Mouse (Mus musculus): Measurements from ENCODE around the gene Haspin. TPM values are rescaled to one million over a fixed set of nuclear protein-coding genes. Genes with fewer than 3 reads are reported as not detected.
"Not testable (repeated sequence)": the region's sequence is repeated elsewhere in the genome, so short reads cannot be mapped to it uniquely, and the experiment has no call there.

Gene Haspin
- polyA plus RNA-seq, 1 experiment from 2014 or later: 24.2 TPM

DNA sequence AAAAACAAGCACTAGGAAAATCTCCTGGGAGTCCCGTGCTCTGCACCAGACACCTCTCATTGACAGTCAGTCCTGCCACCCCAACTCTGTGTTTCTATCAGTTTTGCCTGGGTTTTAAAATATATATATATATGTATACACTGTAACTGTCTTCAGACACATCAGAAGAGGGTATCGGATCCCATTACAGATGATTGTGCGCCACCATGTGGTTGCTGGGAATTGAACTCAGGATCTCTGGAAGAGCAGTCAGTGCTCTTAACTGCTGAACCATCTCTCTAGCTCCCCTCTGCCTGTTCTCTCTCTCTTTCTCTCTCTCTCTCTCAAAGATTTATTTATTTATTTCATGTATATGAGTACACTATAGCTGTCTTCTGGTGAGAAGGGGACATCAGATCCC is 30.7 kb downstream of the Haspin start:
- H3K36me3 ChIP-seq (ENCODE audit: control insufficient read depth, insufficient read depth, low read length); DNase-seq (ENCODE audit: low spot score); ATAC-seq (replicated peaks; ENCODE audit: low FRiP score); H3K4me3 ChIP-seq (ENCODE audit: low read depth, low read length); H3K4me2 ChIP-seq; H3K9ac ChIP-seq (ENCODE audit: low read depth, low read length); H3K9me3 ChIP-seq (ENCODE audit: control insufficient read depth, low read length); H3K27me3 ChIP-seq (replicated peaks; ENCODE audit: control insufficient read depth, insufficient read depth, low read length); H3K4me1 ChIP-seq (replicated peaks; ENCODE audit: control insufficient read depth, insufficient read depth, low read length); H3K27ac ChIP-seq (ENCODE audit: low read depth, low read length): not testable (repeated sequence)
- 41% methylated on average over 3 of the region's 3 CpGs for WGBS

GRCm38 (mm10) chr11:73105246-73105645 is 32.8 kb downstream of the Haspin start:
- Histone ChIP-seq H3K9me3 (ENCODE audit: control insufficient read depth, low read length) (no peaks in the 10 kb centered on the region), H3K9ac (ENCODE audit: low read depth, low read length) (no peak overlapping the region), H3K4me3 (ENCODE audit: low read depth, low read length) (no peak overlapping the region), H3K4me2 (no peak overlapping the region), H3K4me1 (replicated peaks; ENCODE audit: control insufficient read depth, insufficient read depth, low read length) (0 out of 2 replicates have a peak, but pooled peaks cover 8% of the 10 kb centered on the region), H3K27me3 (replicated peaks; ENCODE audit: control insufficient read depth, insufficient read depth, low read length) (no peaks in the 10 kb centered on the region), H3K27ac (ENCODE audit: low read depth, low read length) (no peak overlapping the region), H3K36me3 (ENCODE audit: control insufficient read depth, insufficient read depth, low read length) (no peaks in the 10 kb centered on the region)
- 31% methylated on average over 3 of the region's 3 CpGs for WGBS
- DNase-seq (ENCODE audit: low spot score) (no peak), ATAC-seq (replicated peaks; ENCODE audit: low FRiP score) (no peak)

- H3K4me1 ChIP-seq (replicated peaks; ENCODE audit: control insufficient read depth, insufficient read depth, low read length): no peaks in the 10 kb centered on the region
- no peak overlapping the region for H3K27ac ChIP-seq (ENCODE audit: low read depth, low read length)
- H3K9ac ChIP-seq (ENCODE audit: low read depth, low read length): no peak overlapping the region
- no peaks in the 10 kb centered on the region for H3K9me3 ChIP-seq (ENCODE audit: control insufficient read depth, low read length)
- WGBS: 47% methylated on average over 4 of the region's 4 CpGs
- H3K36me3 ChIP-seq (ENCODE audit: control insufficient read depth, insufficient read depth, low read length): no peaks in the 10 kb centered on the region
- H3K27me3 ChIP-seq (replicated peaks; ENCODE audit: control insufficient read depth, insufficient read depth, low read length): no peaks in the 10 kb centered on the region
- no peak overlapping the region for H3K4me3 ChIP-seq (ENCODE audit: low read depth, low read length)
- ATAC-seq (replicated peaks; ENCODE audit: low FRiP score) (no peak), DNase-seq (ENCODE audit: low spot score) (no peak)
- no peak overlapping the region for H3K4me2 ChIP-seq
These were observed 36.8 kb downstream of the Haspin start for GRCm38 (mm10) chr11:73101308-73101707.

DNA sequence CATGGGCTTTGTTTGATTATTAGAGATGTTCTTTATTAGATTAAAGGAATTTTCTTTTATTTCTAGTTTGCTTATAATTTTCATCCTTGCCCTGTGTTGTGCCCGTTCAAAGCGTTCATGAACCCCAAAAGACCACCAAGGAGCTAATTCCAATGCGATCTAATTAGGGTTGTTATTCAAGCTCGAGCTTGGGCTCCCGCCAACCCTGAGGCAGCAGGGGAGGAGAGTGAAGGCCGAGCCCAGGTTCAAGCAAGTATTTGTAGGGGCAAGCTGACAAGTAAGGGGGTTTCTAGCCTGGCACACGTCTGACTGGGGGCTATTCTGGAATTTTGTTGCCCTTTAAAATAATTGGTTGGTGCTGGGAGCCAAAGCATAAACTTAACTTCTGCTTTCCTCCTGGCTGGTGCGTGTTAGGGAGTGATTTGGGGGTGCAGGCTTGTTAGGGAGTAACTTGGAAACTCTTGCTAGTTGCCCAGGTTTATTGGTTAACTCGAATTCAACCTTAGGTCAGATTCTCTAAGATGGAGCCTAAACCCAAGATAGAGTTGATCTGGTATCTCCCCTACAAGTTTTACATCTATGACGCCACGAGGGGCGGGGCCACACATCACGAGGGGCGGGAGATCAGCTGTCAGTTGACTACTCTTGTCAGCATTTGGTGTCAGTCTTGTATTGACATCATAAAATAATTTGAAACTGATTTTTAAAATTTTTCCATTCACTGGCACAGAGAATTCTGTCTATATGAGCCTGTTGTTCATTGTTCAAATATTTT is 37.9 kb downstream of the Haspin start:
- no peak overlapping the region for H3K9ac ChIP-seq (ENCODE audit: low read depth, low read length)
- no peak overlapping the region for H3K4me2 ChIP-seq
- no peaks in the 10 kb centered on the region for H3K27me3 ChIP-seq (replicated peaks; ENCODE audit: control insufficient read depth, insufficient read depth, low read length)
- no peaks in the 10 kb centered on the region for H3K36me3 ChIP-seq (ENCODE audit: control insufficient read depth, insufficient read depth, low read length)
- ATAC-seq (replicated peaks; ENCODE audit: low FRiP score) (no peak), DNase-seq (ENCODE audit: low spot score) (no peak)
- whole genome bisulfite sequencing: 72% methylated on average over 14 of the region's 14 CpGs
- H3K9me3 ChIP-seq (ENCODE audit: control insufficient read depth, low read length): no peaks in the 10 kb centered on the region
- H3K27ac ChIP-seq (ENCODE audit: low read depth, low read length): no peak overlapping the region
- no peak overlapping the region for H3K4me3 ChIP-seq (ENCODE audit: low read depth, low read length)
- no peaks in the 10 kb centered on the region for H3K4me1 ChIP-seq (replicated peaks; ENCODE audit: control insufficient read depth, insufficient read depth, low read length)

- Histone ChIP-seq H3K4me1 (replicated peaks; ENCODE audit: control insufficient read depth, insufficient read depth, low read length) (no peaks in the 10 kb centered on the region), H3K36me3 (ENCODE audit: control insufficient read depth, insufficient read depth, low read length) (no peaks in the 10 kb centered on the region), H3K27me3 (replicated peaks; ENCODE audit: control insufficient read depth, insufficient read depth, low read length) (no peaks in the 10 kb centered on the region), H3K4me2 (no peak overlapping the region), H3K9me3 (ENCODE audit: control insufficient read depth, low read length) (no peaks in the 10 kb centered on the region), H3K4me3 (ENCODE audit: low read depth, low read length) (no peak overlapping the region), H3K27ac (ENCODE audit: low read depth, low read length) (no peak overlapping the region), H3K9ac (ENCODE audit: low read depth, low read length) (no peak overlapping the region)
- no peak for ATAC-seq (replicated peaks; ENCODE audit: low FRiP score)
- no peak for DNase-seq (ENCODE audit: low spot score)
- 62% methylated on average over 5 of the region's 5 CpGs for WGBS
These were observed 39.2 kb downstream of the Haspin start for GRCm38 (mm10) chr11:73098860-73099259.

DNA sequence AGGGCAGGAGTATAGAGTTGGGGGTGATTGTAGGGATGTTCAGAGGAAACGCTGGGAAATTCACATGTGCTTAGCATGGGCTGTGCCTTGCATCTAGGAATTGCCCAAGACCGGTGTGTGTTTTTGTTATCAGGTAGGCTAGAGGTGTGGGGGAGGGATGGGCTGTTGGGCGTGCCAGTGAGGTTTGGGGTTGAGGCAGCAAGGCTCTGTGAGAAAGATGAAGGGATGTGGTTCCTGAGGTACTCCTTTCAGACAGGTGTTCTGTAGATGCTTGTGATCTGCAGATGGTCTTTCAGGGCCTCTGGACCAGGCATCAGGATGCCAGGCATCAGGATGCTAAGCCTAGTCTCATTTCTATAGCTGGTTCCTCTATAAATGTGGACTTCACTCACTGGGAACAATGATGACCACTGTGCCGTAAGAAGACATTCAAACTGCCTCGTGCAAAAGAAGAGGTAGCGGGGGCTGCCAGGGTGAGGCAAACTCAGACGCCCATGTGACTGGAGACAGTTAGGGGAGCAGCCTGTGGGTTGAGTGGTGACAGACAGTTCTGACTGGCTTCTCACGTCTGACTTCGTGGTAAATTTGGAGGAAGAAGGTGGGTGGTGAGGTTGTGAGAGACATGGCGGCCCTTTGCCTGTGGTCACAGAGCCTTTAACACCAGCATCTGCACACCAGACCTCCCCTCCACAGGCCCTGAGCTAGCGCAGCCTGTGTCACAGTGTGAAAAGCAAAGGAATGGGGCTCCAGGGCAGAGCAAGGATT is 43.7 kb downstream of the Haspin start:
- Histone ChIP-seq H3K9me3 (ENCODE audit: control insufficient read depth, low read length) (no peaks in the 10 kb centered on the region), H3K4me3 (ENCODE audit: low read depth, low read length) (no peak overlapping the region), H3K27me3 (replicated peaks; ENCODE audit: control insufficient read depth, insufficient read depth, low read length) (no peaks in the 10 kb centered on the region), H3K4me1 (replicated peaks; ENCODE audit: control insufficient read depth, insufficient read depth, low read length) (no peaks in the 10 kb centered on the region; the same call in 1 of the 2 replicates), H3K4me2 (no peak overlapping the region), H3K27ac (ENCODE audit: low read depth, low read length) (no peak overlapping the region), H3K36me3 (ENCODE audit: control insufficient read depth, insufficient read depth, low read length) (no peaks in the 10 kb centered on the region), H3K9ac (ENCODE audit: low read depth, low read length) (no peak overlapping the region)
- no peak for DNase-seq (ENCODE audit: low spot score)
- ATAC-seq (replicated peaks; ENCODE audit: low FRiP score): no peak
- 66% methylated on average over 11 of the region's 11 CpGs for WGBS

DNA sequence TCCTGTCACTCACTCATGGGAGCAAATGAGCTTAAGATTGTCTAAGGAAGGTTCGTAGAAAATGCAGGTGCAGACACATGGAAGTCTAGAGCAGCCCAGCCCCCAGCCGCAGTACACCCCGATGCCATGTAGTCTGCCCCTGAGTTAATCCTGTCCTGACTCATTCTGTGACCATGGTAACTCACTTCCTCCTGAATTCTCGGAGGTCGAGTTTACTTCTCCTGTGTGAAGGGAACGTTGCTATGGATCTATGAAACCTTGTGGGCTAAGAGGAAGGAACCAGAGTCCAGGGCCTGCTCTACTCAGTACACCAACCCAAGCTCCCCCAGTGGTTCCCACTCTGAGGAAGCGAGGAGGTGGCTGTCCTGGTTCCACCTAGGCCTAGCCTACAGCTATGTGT is 45.2 kb downstream of the Haspin start:
- Histone ChIP-seq H3K9ac (ENCODE audit: low read depth, low read length) (no peak overlapping the region), H3K4me2 (no peak overlapping the region), H3K4me3 (ENCODE audit: low read depth, low read length) (no peak overlapping the region), H3K27me3 (replicated peaks; ENCODE audit: control insufficient read depth, insufficient read depth, low read length) (no peaks in the 10 kb centered on the region), H3K4me1 (replicated peaks; ENCODE audit: control insufficient read depth, insufficient read depth, low read length) (no peaks in the 10 kb centered on the region; the same call in 1 of the 2 replicates), H3K36me3 (ENCODE audit: control insufficient read depth, insufficient read depth, low read length) (no peaks in the 10 kb centered on the region), H3K27ac (ENCODE audit: low read depth, low read length) (no peak overlapping the region), H3K9me3 (ENCODE audit: control insufficient read depth, low read length) (no peaks in the 10 kb centered on the region)
- no peak for DNase-seq (ENCODE audit: low spot score)
- no peak for ATAC-seq (replicated peaks; ENCODE audit: low FRiP score)
- 56% methylated on average over 7 of the region's 7 CpGs for WGBS

GRCm38 (mm10) chr11:73092057-73092456 is 46.0 kb downstream of the Haspin start:
- Histone ChIP-seq H3K36me3 (ENCODE audit: control insufficient read depth, insufficient read depth, low read length) (no peaks in the 10 kb centered on the region), H3K4me1 (replicated peaks; ENCODE audit: control insufficient read depth, insufficient read depth, low read length) (no peaks in the 10 kb centered on the region; the same call in 1 of the 2 replicates), H3K27ac (ENCODE audit: low read depth, low read length) (no peak overlapping the region), H3K9me3 (ENCODE audit: control insufficient read depth, low read length) (no peaks in the 10 kb centered on the region), H3K4me3 (ENCODE audit: low read depth, low read length) (no peak overlapping the region), H3K4me2 (no peak overlapping the region), H3K9ac (ENCODE audit: low read depth, low read length) (no peak overlapping the region), H3K27me3 (replicated peaks; ENCODE audit: control insufficient read depth, insufficient read depth, low read length) (no peaks in the 10 kb centered on the region)
- 67% methylated on average over 4 of the region's 4 CpGs for WGBS
- no peak for DNase-seq (ENCODE audit: low spot score)
- no peak for ATAC-seq (replicated peaks; ENCODE audit: low FRiP score)
